Mouse (Mus musculus) forebrain, postnatal 0 days (tissue): ENCODE results near the gene Pdlim5. TPM values are rescaled to one million over a fixed set of nuclear protein-coding genes. Genes with fewer than 3 reads are reported as not detected.

Experiments
- ATAC-seq: fragments of 200-750 bp; cut with Nextera tagmentation; 2 replicates; pipeline ENCODE4 v1.8.0; 2017; ENCODE audit warnings: mild to moderate bottlenecking, moderate library complexity
- DNase-seq: peaks from one replicate; pipeline ENCODE4 v3.0.0-alpha.2; 2015
- H3K27ac ChIP-seq: fragments of 300-500 bp; sonication (generic); 2 replicates; pipeline ENCODE4 v1.5.1; 2014; ENCODE audit warnings: low read depth, mild to moderate bottlenecking, antibody characterized with exemption, low read length, moderate library complexity, mixed read lengths
- H3K27me3 ChIP-seq: fragments of 300-500 bp; sonication (generic); 2 replicates; pipeline ENCODE4 v1.6.1; 2014; ENCODE audit warnings: mild to moderate bottlenecking, low read length, mixed read lengths; ENCODE audit not compliant: insufficient read depth
- H3K36me3 ChIP-seq: fragments of 300-500 bp; sonication (generic); 2 replicates; pipeline ENCODE4 v1.6.1; 2014; ENCODE audit warnings: mild to moderate bottlenecking, moderate library complexity; ENCODE audit not compliant: insufficient read depth
- H3K4me1 ChIP-seq: fragments of 300-500 bp; sonication (generic); 2 replicates; pipeline ENCODE4 v1.6.1; 2014; ENCODE audit warnings: antibody characterized with exemption; ENCODE audit not compliant: insufficient read depth
- H3K4me2 ChIP-seq: fragments of 300-500 bp; sonication (generic); 2 replicates; pipeline ENCODE4 v1.6.1; 2014; ENCODE audit warnings: low read depth, mild to moderate bottlenecking, moderate library complexity
- H3K4me3 ChIP-seq: fragments of 300-500 bp; sonication (generic); 2 replicates; pipeline ENCODE4 v1.5.1; 2014; ENCODE audit warnings: low read depth, low read length, mixed read lengths
- H3K9ac ChIP-seq: fragments of 300-500 bp; sonication (generic); 2 replicates; pipeline ENCODE4 v1.6.1; 2014; ENCODE audit warnings: mild to moderate bottlenecking
- H3K9me3 ChIP-seq: fragments of 300-500 bp; sonication (generic); 2 replicates; pipeline ENCODE4 v1.6.1; 2016; ENCODE audit warnings: low read length
- CTCF ChIP-seq: sonication (generic); IDR thresholded peaks from 2 replicates; pipeline ENCODE4 v1.5.1; 2016; ENCODE audit warnings: antibody characterized with exemption, control low read depth, low read depth
- WGBS: fragments of 180-500 bp; shearing (Covaris S2); extraction: QIAGEN DNeasy Blood & Tissue Kit; methylation state at CpG from one replicate; pipeline ENCODE4 v1.1.7; 2014; 5-methylcytosine and 5-hydroxymethylcytosine counted together
- polyA plus RNA-seq: library from polyadenylated mRNA; unstranded; fragments of >200 nt; fragmentation: Nextera tagmentation; extraction: Ambion mirVana; gene quantifications from 2 replicates; pipeline ENCODE4 v1.2.1, GENCODE M21; 2015
- total RNA-seq: library from RNA; depleted of rRNA; stranded (reverse); fragments of >200 nt; gene quantifications from 2 replicates; pipeline ENCODE4 v1.2.3, GENCODE M21; 2014

Pdlim5 gene
- total and polyA plus RNA-seq, 2 experiments from 2014 or later, result 12.2 to 20.1 TPM

- no peak for TF ChIP-seq CTCF
- H3K4me2 ChIP-seq, result no peak overlapping the region
- no peak overlapping the region for H3K4me3 ChIP-seq
- WGBS, result 99% methylated on average over 2 of the region's 2 CpGs
- no peaks in the 10 kb centered on the region for H3K36me3 ChIP-seq
- no peaks in the 10 kb centered on the region for H3K27me3 ChIP-seq
- no peak overlapping the region for H3K9ac ChIP-seq
- H3K4me1 ChIP-seq, result no peaks in the 10 kb centered on the region
- no peak for DNase-seq
- ATAC-seq, result no peak
- H3K9me3 ChIP-seq, result no peaks in the 10 kb centered on the region
- no peak overlapping the region for H3K27ac ChIP-seq
These were observed 156.2 kb downstream of the Pdlim5 start for GRCm38 (mm10) chr3:142239298-142239697.

GRCm38 (mm10) chr3:142238260-142239046, 157.0 kb downstream of the Pdlim5 start:
- Histone ChIP-seq H3K27ac (no peak overlapping the region), H3K9me3 (no peaks in the 10 kb centered on the region), H3K4me2 (no peak overlapping the region), H3K27me3 (no peaks in the 10 kb centered on the region), H3K4me1 (no peaks in the 10 kb centered on the region), H3K36me3 (no peaks in the 10 kb centered on the region), H3K9ac (no peak overlapping the region), H3K4me3 (no peak overlapping the region)
- TF ChIP-seq CTCF, result no peak
- ATAC-seq, result peak; percentile 23; the same call in 1 of the 2 replicates
- 30% methylated on average over 10 of the region's 10 CpGs for WGBS
- DNase-seq, result no peak

- Histone ChIP-seq H3K27ac (no peak overlapping the region), H3K4me3 (no peak overlapping the region), H3K9me3 (no peaks in the 10 kb centered on the region), H3K9ac (no peak overlapping the region), H3K36me3 (no peaks in the 10 kb centered on the region), H3K27me3 (no peaks in the 10 kb centered on the region), H3K4me2 (no peak overlapping the region), H3K4me1 (no peaks in the 10 kb centered on the region)
- DNase-seq, result peak; percentile 10
- peak; percentile 34; the same call in 1 of the 2 replicates for ATAC-seq
- WGBS, result 23% methylated on average over 5 of the region's 5 CpGs
- no peak for TF ChIP-seq CTCF
These were observed 157.9 kb downstream of the Pdlim5 start for GRCm38 (mm10) chr3:142237621-142238020.

GRCm38 (mm10) chr3:142233606-142234465, 161.7 kb downstream of the Pdlim5 start:
- peak; percentile 57 for ATAC-seq

GRCm38 (mm10) chr3:142228665-142229064, 166.8 kb downstream of the Pdlim5 start:
- H3K9me3 ChIP-seq, result no peaks in the 10 kb centered on the region
- no peak overlapping the region for H3K27ac ChIP-seq
- H3K9ac ChIP-seq, result no peak overlapping the region
- no peak overlapping the region for H3K4me2 ChIP-seq
- DNase-seq, result no peak
- 88% methylated on average over 7 of the region's 7 CpGs for WGBS
- ATAC-seq, result no peak
- H3K27me3 ChIP-seq, result no peaks in the 10 kb centered on the region
- no peak overlapping the region for H3K4me3 ChIP-seq
- no peaks in the 10 kb centered on the region for H3K36me3 ChIP-seq
- H3K4me1 ChIP-seq, result no peaks in the 10 kb centered on the region
- no peak for TF ChIP-seq CTCF

More at GRCm38 (mm10) chr3:142233606-142234465, 161.7 kb downstream of the Pdlim5 start:
- Histone ChIP-seq H3K9me3 (no peaks in the 10 kb centered on the region), H3K27ac (no peak overlapping the region), H3K36me3 (no peaks in the 10 kb centered on the region), H3K4me1 (no peaks in the 10 kb centered on the region), H3K4me3 (no peak overlapping the region), H3K27me3 (no peaks in the 10 kb centered on the region), H3K9ac (no peak overlapping the region), H3K4me2 (no peak overlapping the region)
- TF ChIP-seq CTCF, result no peak
- peak; percentile 22 for DNase-seq
- 63% methylated on average over 16 of the region's 16 CpGs for WGBS

GRCm38 (mm10) chr3:142222471-142223103, 172.9 kb downstream of the Pdlim5 start:
- H3K4me1 ChIP-seq, result no peaks in the 10 kb centered on the region
- ATAC-seq (no peak), DNase-seq (no peak)
- H3K27me3 ChIP-seq, result no peaks in the 10 kb centered on the region
- WGBS, result 89% methylated on average over 7 of the region's 7 CpGs
- no peaks in the 10 kb centered on the region for H3K36me3 ChIP-seq
- H3K9me3 ChIP-seq, result no peaks in the 10 kb centered on the region
- no peak overlapping the region for H3K27ac ChIP-seq
- no peak overlapping the region for H3K4me2 ChIP-seq
- no peak for TF ChIP-seq CTCF
- no peak overlapping the region for H3K4me3 ChIP-seq
- no peak overlapping the region for H3K9ac ChIP-seq
